ENCODE assay signal across 10 mouse cellular contexts in genomic region chr2:163205737-163206490, GRCm38 (mm10). TPM values are rescaled to one million over a fixed set of nuclear protein-coding genes. Genes with fewer than 3 reads are reported as not detected.
DNase-seq lines count a peak whose midpoint lies in the region; ATAC-seq lines count a peak whose summit lies in the region.
"Had no signal": no experiment of that assay in that cellular context is flagged by ENCODE, and none has a peak within 500 bp of the region (broad histone marks: within the 10 kb centered on the region; RNA-seq: fewer than 3 reads in every experiment).

No protein-coding gene starts in this region.

- H3K4me3 ChIP-seq in forebrain, embryonic 16.5 days (replicated peaks; ENCODE audit: low read length), result peak overlapping the region; percentile 45; the same call in 1 of the 2 replicates
- peak overlapping the region; percentile 55 for H3K4me3 ChIP-seq in midbrain, embryonic 15.5 days

- H3K4me2 ChIP-seq in forebrain, embryonic 16.5 days (ENCODE audit: low read length), result peak overlapping the region; percentile 69; the same call in 1 of the 2 replicates
- peak overlapping the region; percentile 73 for H3K4me2 ChIP-seq in midbrain, embryonic 15.5 days

- H3K36me3 ChIP-seq in forebrain, embryonic 16.5 days (ENCODE audit: control insufficient read depth, insufficient read depth), result no peaks in the 10 kb centered on the region
- no peaks in the 10 kb centered on the region for H3K36me3 ChIP-seq in midbrain, embryonic 15.5 days (replicated peaks)
- H3K36me3 ChIP-seq: embryonic facial prominence, embryonic 13.5 days had no signal

- H3K27me3 ChIP-seq in forebrain, embryonic 16.5 days (replicated peaks; ENCODE audit: control insufficient read depth, insufficient read depth, low read length), result peaks cover 11% of the 10 kb centered on the region
- H3K27me3 ChIP-seq in midbrain, embryonic 15.5 days (replicated peaks), result no peaks in the 10 kb centered on the region

- peak; percentile 9 for DNase-seq in cerebellum, adult 9-11 months
- DNase-seq in cerebellum, adult 11 months, result no peak
- DNase-seq in R1 (ENCODE audit: low read depth, low spot score), result peak; percentile 29
- DNase-seq in gastrocnemius, postnatal 14 days, result no peak
- DNase-seq in heart, postnatal 36 days, result no peak
- DNase-seq: heart, adult 11 months had no signal

- peaks cover 33% of the 10 kb centered on the region for H3K4me1 ChIP-seq in forebrain, embryonic 16.5 days (replicated peaks; ENCODE audit: control insufficient read depth, insufficient read depth, low read length)
- peaks cover 50% of the 10 kb centered on the region for H3K4me1 ChIP-seq in midbrain, embryonic 15.5 days

- 0 out of 2 replicates have a peak, but pooled peaks cover 4% of the 10 kb centered on the region for H3K9me3 ChIP-seq in forebrain, embryonic 16.5 days (ENCODE audit: control insufficient read depth, low read length)
- no peaks in the 10 kb centered on the region for H3K9me3 ChIP-seq in midbrain, embryonic 15.5 days
- H3K9me3 ChIP-seq: embryonic facial prominence, embryonic 13.5 days had no signal

- 41% methylated on average over 17 of the region's 17 CpGs for WGBS in forebrain, embryonic 16.5 days
- 15% methylated on average over 17 of the region's 17 CpGs for WGBS in midbrain, embryonic 15.5 days

- H3K27ac ChIP-seq in forebrain, embryonic 16.5 days (ENCODE audit: low read length), result no peak overlapping the region
- H3K27ac ChIP-seq in midbrain, embryonic 15.5 days, result peak overlapping the region; percentile 68
- H3K27ac ChIP-seq: embryonic facial prominence, embryonic 13.5 days had no signal

- no peak for ATAC-seq in forebrain, embryonic 16.5 days
- ATAC-seq in midbrain, embryonic 15.5 days (replicated peaks), result no peak
- no peak for ATAC-seq in monocyte, adult 5-6 weeks (replicated peaks; ENCODE audit: insufficient number of reproducible peaks, low FRiP score, low TSS enrichment, poor library complexity, severe bottlenecking)

- no peak overlapping the region for H3K9ac ChIP-seq in forebrain, embryonic 16.5 days (replicated peaks; ENCODE audit: low read depth, low read length)
- H3K9ac ChIP-seq in midbrain, embryonic 15.5 days, result peak overlapping the region; percentile 58; the same call in 1 of the 2 replicates
- H3K9ac ChIP-seq: embryonic facial prominence, embryonic 13.5 days had no signal

- intact Hi-C loops in gastrocnemius, postnatal 14 days (cut with DNase I; ENCODE audit: low total_unique reads), result no loop called here
- intact Hi-C loops in heart, postnatal 36 days (cut with DNase I), result loop anchor here (5.0 kb wide), 2 partner anchors 96 to 104 kb away; no protein-coding TSS in a partner anchor

RNA-seq across cellular contexts. Expression of gene Tox2, which starts 3.0 kb away (rescaled TPM):
- polyA plus RNA-seq in forebrain, embryonic 16.5 days (2015; fragmentation: Nextera tagmentation; extraction: Ambion mirVana), result 17.6 and 22.9 TPM in 2 replicates
- polyA plus RNA-seq in midbrain, embryonic 15.5 days (2015; fragmentation: Nextera tagmentation; extraction: Ambion mirVana), result 47.4 and 55.1 TPM in 2 replicates
- under 1 TPM; 0.29 to 0.45 TPM for total RNA-seq in gastrocnemius, postnatal 14 days (2021)
- total RNA-seq in monocyte, adult 5-6 weeks (2017), result not detected in 3 replicates
- 1 to 10 TPM; 1.0 to 1.4 TPM for total RNA-seq in heart, postnatal 36 days (2021)

Comparison
In these comparisons a context has a peak if more than half of its experiments do, and no peak if none do; other contexts are left out.
1. DNase-seq: peak in cerebellum, adult 9-11 months (single experiment) and R1 (single experiment); none in cerebellum, adult 11 months (single experiment), gastrocnemius, postnatal 14 days (single experiment) and heart, postnatal 36 days (0 of 2).